Comparison of ENCODE assay signal across 9 mouse cellular contexts in the genomic region with DNA sequence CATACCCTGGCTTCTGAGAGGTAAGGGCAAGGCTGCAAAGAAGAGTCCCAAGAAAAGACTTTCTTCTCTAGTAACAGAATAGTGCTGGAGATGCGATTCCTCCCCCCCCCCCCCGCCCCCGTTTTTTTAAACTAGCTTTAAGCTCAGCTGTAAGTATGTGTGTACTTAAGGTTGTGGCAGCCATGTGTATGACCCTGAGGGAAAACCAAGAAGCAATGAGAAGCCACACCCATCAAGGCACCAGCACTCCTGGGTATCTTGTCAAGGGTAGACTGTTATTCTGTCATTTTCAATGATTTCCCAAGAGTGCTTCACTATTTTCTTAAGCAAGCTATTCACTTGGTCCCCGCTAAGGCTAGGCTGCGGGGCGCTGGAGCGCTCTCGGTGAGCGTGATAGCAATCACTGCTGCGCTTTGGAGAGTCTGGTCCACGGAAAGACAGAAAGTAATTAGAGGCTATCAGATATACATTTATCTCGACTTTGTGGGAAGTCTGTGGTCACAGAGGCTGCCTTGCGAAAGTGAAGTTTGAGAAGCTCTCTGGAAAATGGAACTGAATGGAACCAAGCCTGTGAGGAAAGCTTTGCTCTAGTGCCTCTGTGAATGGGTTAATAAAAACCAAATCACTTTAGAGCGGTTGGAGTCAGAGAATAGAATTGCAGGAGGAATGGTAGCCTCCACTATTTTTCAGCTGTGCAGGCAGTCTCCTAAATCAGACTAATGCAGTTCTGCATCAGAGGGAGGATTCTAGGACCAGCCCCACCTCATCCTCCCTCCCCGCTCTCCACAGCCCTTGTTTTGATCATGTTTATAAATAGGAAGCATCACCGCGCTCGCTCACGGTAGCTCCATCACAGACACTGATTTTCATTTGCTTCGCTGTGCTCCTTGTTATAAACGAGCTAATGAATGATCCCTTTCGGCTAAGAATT.
A peak's percentile ranks its signal among the peaks of the same experiment; 100 is the strongest.
DNase-seq lines count a peak whose midpoint lies in the region; ATAC-seq and TF ChIP-seq lines count a peak whose summit lies in the region.
"Had no signal": no experiment of that assay in that cellular context is flagged by ENCODE, and none has a peak within 500 bp of the region (broad histone marks: within the 10 kb centered on the region; RNA-seq: fewer than 3 reads in every experiment).

No protein-coding gene starts in this region.

- no peak for TF ChIP-seq POLR2A in olfactory bulb, adult 2 months (IDR thresholded peaks at IDR 0.05; ENCODE audit: insufficient read depth, low read depth, low read length)

- DNase-seq in left cerebral cortex, postnatal 10 days (ENCODE audit: extremely low spot score in 1 of 2, low spot score in 2 of 2), result peak; percentile 18 to 32
- DNase-seq in left cerebral cortex, adult 11 months (ENCODE audit: low spot score), result no peak
- DNase-seq in layer of hippocampus, adult 2 months (ENCODE audit: low spot score in 2 of 2), result peak in 1 of 2 experiments; percentile 13
- no peak for DNase-seq in adrenal gland, postnatal 25 days
- DNase-seq in gastrocnemius, postnatal 36 days, result no peak
- no peak for DNase-seq in lung, adult 18-20 months
- DNase-seq: cerebellum, postnatal 36 days had no signal

- peak overlapping the region; percentile 29 for H3K4me3 ChIP-seq in forebrain, embryonic 16.5 days (replicated peaks; ENCODE audit: low read length)
- H3K4me3 ChIP-seq in layer of hippocampus, adult 2 months, result peak overlapping the region; percentile 40
- H3K4me3 ChIP-seq in olfactory bulb, adult 2 months (ENCODE audit: insufficient read depth, low read depth, low read length), result peak overlapping the region; percentile 41

- peak; percentile 69 for ATAC-seq in forebrain, embryonic 16.5 days

- no peak overlapping the region for H3K27ac ChIP-seq in forebrain, embryonic 16.5 days (ENCODE audit: low read length)
- H3K27ac ChIP-seq in layer of hippocampus, adult 2 months, result peak overlapping the region; percentile 74
- no peak overlapping the region for H3K27ac ChIP-seq in olfactory bulb, adult 2 months (ENCODE audit: insufficient read depth, low read depth, low read length)

- H3K9ac ChIP-seq in forebrain, embryonic 16.5 days (replicated peaks; ENCODE audit: low read depth, low read length), result peak overlapping the region; percentile 33

- H3K4me2 ChIP-seq in forebrain, embryonic 16.5 days (ENCODE audit: low read length), result peak overlapping the region; percentile 45

- intact Hi-C loops in left cerebral cortex, postnatal 10 days (cut with DNase I), result no loop called here
- intact Hi-C loops in gastrocnemius, postnatal 36 days (cut with DNase I), result loop anchor here (5.0 kb wide), 1 partner anchor 115 kb away; the partner anchor contains the start of gene Bmp2

- no peak for TF ChIP-seq CTCF in layer of hippocampus, adult 2 months (conservative IDR thresholded peaks at IDR 0.05)
- no peak for TF ChIP-seq CTCF in olfactory bulb, adult 2 months (IDR thresholded peaks at IDR 0.05; ENCODE audit: insufficient read depth, low read depth, low read length)

- 54% methylated on average over 22 of the region's 22 CpGs for WGBS in forebrain, embryonic 16.5 days
- 33% methylated on average over 22 of the region's 22 CpGs for WGBS in olfactory bulb, adult 2 months

- no peaks in the 10 kb centered on the region for H3K9me3 ChIP-seq in forebrain, embryonic 16.5 days (ENCODE audit: control insufficient read depth, low read length)

- H3K36me3 ChIP-seq in forebrain, embryonic 16.5 days (ENCODE audit: control insufficient read depth, insufficient read depth), result no peaks in the 10 kb centered on the region

- H3K4me1 ChIP-seq in forebrain, embryonic 16.5 days (replicated peaks; ENCODE audit: control insufficient read depth, insufficient read depth, low read length), result no peaks in the 10 kb centered on the region; the same call in 1 of the 2 replicates
- H3K4me1 ChIP-seq in olfactory bulb, adult 2 months (ENCODE audit: control insufficient read depth, insufficient read depth, low read length), result no peaks in the 10 kb centered on the region

- H3K27me3 ChIP-seq in forebrain, embryonic 16.5 days (replicated peaks; ENCODE audit: control insufficient read depth, insufficient read depth, low read length), result no peaks in the 10 kb centered on the region

Comparison
In these comparisons a context has a peak if more than half of its experiments do, and no peak if none do; other contexts are left out.
1. DNase-seq: peak in left cerebral cortex, postnatal 10 days (2 of 2); none in left cerebral cortex, adult 11 months (single experiment), adrenal gland, postnatal 25 days (single experiment), gastrocnemius, postnatal 36 days (0 of 2) and lung, adult 18-20 months (0 of 2).
2. Peak in every context shown above with its lines, with median percentiles within 50 percentile points of each other: H3K4me3 ChIP-seq.